Mouse (Mus musculus) liver, embryonic 12.5 days (tissue): ENCODE data around the gene Adgrb3. TPM values are rescaled to one million over a fixed set of nuclear protein-coding genes. Genes with fewer than 3 reads are reported as not detected.

ENCODE experiments used
- ATAC-seq: fragments of 200-750 bp; cut with Nextera tagmentation; 2 replicates; pipeline ENCODE4 v1.8.0; 2017; ENCODE audit warnings: moderate number of reproducible peaks, mild to moderate bottlenecking, moderate library complexity
- H3K27ac ChIP-seq: fragments of 300-500 bp; sonication (generic); 2 replicates; pipeline ENCODE4 v1.5.1; 2016; ENCODE audit warnings: mild to moderate bottlenecking
- H3K27me3 ChIP-seq: fragments of 300-500 bp; sonication (generic); replicated peaks from 2 replicates; pipeline ENCODE4 v1.6.1; 2016; ENCODE audit warnings: mild to moderate bottlenecking, moderate library complexity
- H3K36me3 ChIP-seq: fragments of 300-500 bp; sonication (generic); 2 replicates; pipeline ENCODE4 v1.6.1; 2016; ENCODE audit warnings: mild to moderate bottlenecking, moderate library complexity
- H3K4me1 ChIP-seq: fragments of 300-500 bp; sonication (generic); 2 replicates; pipeline ENCODE4 v1.6.1; 2016
- H3K4me2 ChIP-seq: fragments of 300-500 bp; sonication (generic); 2 replicates; pipeline ENCODE4 v1.6.1; 2016; ENCODE audit warnings: mild to moderate bottlenecking, moderate library complexity
- H3K4me3 ChIP-seq: fragments of 300-500 bp; sonication (generic); 2 replicates; pipeline ENCODE4 v1.5.1; 2016; ENCODE audit warnings: mild to moderate bottlenecking, moderate library complexity
- H3K9ac ChIP-seq: fragments of 300-500 bp; sonication (generic); 2 replicates; pipeline ENCODE4 v1.6.1; 2016; ENCODE audit warnings: mild to moderate bottlenecking, moderate library complexity
- H3K9me3 ChIP-seq: fragments of 300-500 bp; sonication (generic); replicated peaks from 2 replicates; pipeline ENCODE4 v1.6.1; 2016; ENCODE audit warnings: mild to moderate bottlenecking, moderate library complexity
- WGBS: fragments of 180-500 bp; shearing (Covaris S2); methylation state at CpG from one replicate; pipeline ENCODE4 v1.1.7; 2016; ENCODE audit not compliant: insufficient replicate concordance; 5-methylcytosine and 5-hydroxymethylcytosine counted together
- polyA plus RNA-seq: library from polyadenylated mRNA; unstranded; fragments of >200 nt; fragmentation: Nextera tagmentation; extraction: Ambion mirVana; gene quantifications from 2 replicates; pipeline ENCODE4 v1.2.1, GENCODE M21; 2016

The Adgrb3 gene
- polyA plus RNA-seq, 1 experiment from 2014 or later: 0.07 TPM

GRCm38 (mm10) chr1:25824626-25825025, 4.9 kb downstream of the Adgrb3 start:
- Histone ChIP-seq H3K36me3 (no peaks in the 10 kb centered on the region), H3K4me1 (no peaks in the 10 kb centered on the region), H3K9me3 (no peaks in the 10 kb centered on the region), H3K27ac (no peak overlapping the region), H3K9ac (no peak overlapping the region), H3K4me3 (no peak overlapping the region), H3K4me2 (no peak overlapping the region), H3K27me3 (peaks cover 19% of the 10 kb centered on the region)
- no peak for ATAC-seq
- 33% methylated on average over 4 of the region's 4 CpGs for WGBS

GRCm38 (mm10) chr1:25823961-25824360, 5.5 kb downstream of the Adgrb3 start:
- 54% methylated on average over 10 of the region's 10 CpGs for WGBS
- H3K27me3 ChIP-seq: peaks cover 13% of the 10 kb centered on the region
- no peak for ATAC-seq
- H3K27ac ChIP-seq: no peak overlapping the region
- H3K4me1 ChIP-seq: no peaks in the 10 kb centered on the region
- no peaks in the 10 kb centered on the region for H3K36me3 ChIP-seq
- no peaks in the 10 kb centered on the region for H3K9me3 ChIP-seq
- no peak overlapping the region for H3K4me2 ChIP-seq
- H3K4me3 ChIP-seq: no peak overlapping the region
- H3K9ac ChIP-seq: no peak overlapping the region

- WGBS: 64% methylated on average over 1 of the region's 1 CpGs
- no peaks in the 10 kb centered on the region for H3K9me3 ChIP-seq
- no peak overlapping the region for H3K27ac ChIP-seq
Measured at GRCm38 (mm10) chr1:25815491-25815890, 14.0 kb downstream of the Adgrb3 start.

GRCm38 (mm10) chr1:25778784-25779183, 50.7 kb downstream of the Adgrb3 start:
- Histone ChIP-seq H3K4me2 (no peak overlapping the region), H3K9ac (no peak overlapping the region)
- ATAC-seq: no peak

More at GRCm38 (mm10) chr1:25815491-25815890, 14.0 kb downstream of the Adgrb3 start:
- H3K27me3 ChIP-seq: no peaks in the 10 kb centered on the region
- no peaks in the 10 kb centered on the region for H3K36me3 ChIP-seq
- no peak overlapping the region for H3K4me2 ChIP-seq
- H3K4me1 ChIP-seq: no peaks in the 10 kb centered on the region
- ATAC-seq: no peak
- no peak overlapping the region for H3K9ac ChIP-seq
- no peak overlapping the region for H3K4me3 ChIP-seq

GRCm38 (mm10) chr1:25777459-25777858, 52.0 kb downstream of the Adgrb3 start:
- 70% methylated on average over 4 of the region's 4 CpGs for WGBS
- Histone ChIP-seq H3K36me3 (no peaks in the 10 kb centered on the region), H3K9me3 (no peaks in the 10 kb centered on the region), H3K27me3 (no peaks in the 10 kb centered on the region), H3K9ac (no peak overlapping the region), H3K4me3 (no peak overlapping the region), H3K4me1 (no peaks in the 10 kb centered on the region), H3K4me2 (no peak overlapping the region), H3K27ac (no peak overlapping the region)
- no peak for ATAC-seq

More at GRCm38 (mm10) chr1:25778784-25779183, 50.7 kb downstream of the Adgrb3 start:
- H3K4me1 ChIP-seq: no peaks in the 10 kb centered on the region
- no peaks in the 10 kb centered on the region for H3K27me3 ChIP-seq
- no peak overlapping the region for H3K4me3 ChIP-seq
- H3K9me3 ChIP-seq: no peaks in the 10 kb centered on the region
- H3K36me3 ChIP-seq: no peaks in the 10 kb centered on the region
- 47% methylated on average over 1 of the region's 1 CpGs for WGBS
- H3K27ac ChIP-seq: no peak overlapping the region

- Histone ChIP-seq H3K4me1 (no peaks in the 10 kb centered on the region), H3K9me3 (no peaks in the 10 kb centered on the region), H3K9ac (no peak overlapping the region), H3K27me3 (no peaks in the 10 kb centered on the region), H3K36me3 (no peaks in the 10 kb centered on the region), H3K27ac (no peak overlapping the region), H3K4me2 (no peak overlapping the region), H3K4me3 (no peak overlapping the region)
- 62% methylated on average over 3 of the region's 3 CpGs for WGBS
- ATAC-seq: no peak
Measured at GRCm38 (mm10) chr1:25775440-25776130, 53.9 kb downstream of the Adgrb3 start.

- Histone ChIP-seq H3K27me3 (no peaks in the 10 kb centered on the region), H3K9ac (no peak overlapping the region), H3K9me3 (no peaks in the 10 kb centered on the region), H3K4me2 (no peak overlapping the region), H3K36me3 (no peaks in the 10 kb centered on the region), H3K4me1 (no peaks in the 10 kb centered on the region), H3K4me3 (no peak overlapping the region), H3K27ac (no peak overlapping the region)
- ATAC-seq: no peak
- 64% methylated on average over 2 of the region's 2 CpGs for WGBS
Measured at GRCm38 (mm10) chr1:25768958-25769357, 60.5 kb downstream of the Adgrb3 start.

GRCm38 (mm10) chr1:25755265-25755664, 74.2 kb downstream of the Adgrb3 start:
- no peaks in the 10 kb centered on the region for H3K9me3 ChIP-seq
- H3K9ac ChIP-seq: no peak overlapping the region
- no peak overlapping the region for H3K4me3 ChIP-seq
- no peaks in the 10 kb centered on the region for H3K27me3 ChIP-seq
- no peak overlapping the region for H3K4me2 ChIP-seq
- no peaks in the 10 kb centered on the region for H3K36me3 ChIP-seq
- H3K27ac ChIP-seq: no peak overlapping the region
- ATAC-seq: no peak
- no peaks in the 10 kb centered on the region for H3K4me1 ChIP-seq

- H3K4me1 ChIP-seq: no peaks in the 10 kb centered on the region
- WGBS: 60% methylated on average over 4 of the region's 4 CpGs
- no peak overlapping the region for H3K27ac ChIP-seq
- no peak overlapping the region for H3K9ac ChIP-seq
- no peaks in the 10 kb centered on the region for H3K9me3 ChIP-seq
- H3K27me3 ChIP-seq: no peaks in the 10 kb centered on the region
- H3K36me3 ChIP-seq: no peaks in the 10 kb centered on the region
- no peak overlapping the region for H3K4me3 ChIP-seq
- no peak overlapping the region for H3K4me2 ChIP-seq
- no peak for ATAC-seq
Measured at GRCm38 (mm10) chr1:25754528-25754927, 75.0 kb downstream of the Adgrb3 start.

- no peaks in the 10 kb centered on the region for H3K27me3 ChIP-seq
- H3K9me3 ChIP-seq: no peaks in the 10 kb centered on the region
- H3K9ac ChIP-seq: no peak overlapping the region
- H3K4me3 ChIP-seq: no peak overlapping the region
- H3K4me2 ChIP-seq: no peak overlapping the region
- WGBS: 81% methylated on average over 4 of the region's 4 CpGs
- ATAC-seq: no peak
- H3K4me1 ChIP-seq: no peaks in the 10 kb centered on the region
- no peak overlapping the region for H3K27ac ChIP-seq
- H3K36me3 ChIP-seq: no peaks in the 10 kb centered on the region
Measured at GRCm38 (mm10) chr1:25745575-25745974, 83.9 kb downstream of the Adgrb3 start.

GRCm38 (mm10) chr1:25744736-25745135, 84.8 kb downstream of the Adgrb3 start:
- 54% methylated on average over 6 of the region's 6 CpGs for WGBS
- Histone ChIP-seq H3K4me3 (no peak overlapping the region), H3K27me3 (no peaks in the 10 kb centered on the region), H3K4me1 (no peaks in the 10 kb centered on the region), H3K4me2 (no peak overlapping the region), H3K9me3 (no peaks in the 10 kb centered on the region), H3K27ac (no peak overlapping the region), H3K9ac (no peak overlapping the region), H3K36me3 (no peaks in the 10 kb centered on the region)
- ATAC-seq: no peak

GRCm38 (mm10) chr1:25729844-25730243, 99.7 kb downstream of the Adgrb3 start:
- Histone ChIP-seq H3K4me3 (no peak overlapping the region), H3K4me1 (no peaks in the 10 kb centered on the region), H3K9ac (no peak overlapping the region), H3K9me3 (no peaks in the 10 kb centered on the region), H3K36me3 (no peaks in the 10 kb centered on the region), H3K27me3 (no peaks in the 10 kb centered on the region), H3K27ac (no peak overlapping the region), H3K4me2 (no peak overlapping the region)
- WGBS: 74% methylated on average over 5 of the region's 5 CpGs
- ATAC-seq: no peak

GRCm38 (mm10) chr1:25711474-25711873, 118.0 kb downstream of the Adgrb3 start:
- H3K27me3 ChIP-seq: no peaks in the 10 kb centered on the region
- no peak overlapping the region for H3K27ac ChIP-seq
- no peak overlapping the region for H3K4me3 ChIP-seq
- 28% methylated on average over 1 of the region's 1 CpGs for WGBS
- no peak overlapping the region for H3K4me2 ChIP-seq
- no peak for ATAC-seq
- no peaks in the 10 kb centered on the region for H3K9me3 ChIP-seq
- no peak overlapping the region for H3K9ac ChIP-seq
- no peaks in the 10 kb centered on the region for H3K4me1 ChIP-seq
- no peaks in the 10 kb centered on the region for H3K36me3 ChIP-seq
